Mouse (Mus musculus) B cell, adult 2 months (primary cell): ENCODE measurements at regions not wholly inside any gene's neighbourhood (a gene's known extent, or its start where the extent isn't known, plus 50 kb on each side); places are given as distances from the start of the nearest gene placed in this dataset.

ENCODE experiments used
- DNase-seq, 2 experiments: peaks; one replicate each; pipeline ENCODE4 v3.0.0; 2022

DNA sequence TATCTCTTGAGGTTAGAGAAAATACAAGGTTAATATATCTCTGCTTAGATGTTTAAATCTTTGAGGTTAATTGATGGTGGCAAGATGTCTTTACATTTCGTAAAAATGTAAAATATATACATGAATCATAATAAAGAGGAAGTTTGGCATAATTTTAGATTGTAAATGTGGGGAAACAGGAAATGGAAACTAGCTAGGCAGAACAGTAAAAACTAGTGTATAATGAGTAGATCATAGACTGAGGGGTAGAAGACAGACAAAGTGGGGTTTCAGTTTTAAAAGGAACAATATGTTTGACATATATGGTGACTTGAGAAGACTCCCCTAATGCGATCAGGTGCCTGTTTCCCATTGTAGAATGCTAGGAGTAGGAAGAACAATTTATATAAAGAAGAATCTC, 519.3 kb downstream of the Lmo4 start:
- no peak for DNase-seq

DNA sequence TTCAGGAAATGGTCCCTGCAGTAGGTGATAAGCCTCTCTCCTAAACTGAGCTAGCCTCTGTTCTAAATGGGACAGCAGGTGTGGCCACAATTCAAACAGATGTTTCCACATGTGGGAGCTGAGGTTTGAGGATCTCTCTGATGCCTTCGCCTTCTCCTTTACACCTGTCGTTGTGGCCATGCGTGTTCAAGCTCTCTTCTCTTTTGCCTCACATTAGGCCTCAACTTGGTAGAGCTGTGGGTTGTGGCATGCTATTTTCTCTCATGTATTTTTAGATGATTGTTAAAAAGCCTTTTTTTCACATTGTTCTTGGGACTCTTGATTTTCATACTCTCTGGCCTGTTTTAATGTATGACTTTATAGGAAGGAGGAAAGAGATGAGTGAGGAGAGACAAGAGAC, 526.8 kb downstream of the Lmo4 start:
- DNase-seq = no peak

DNA sequence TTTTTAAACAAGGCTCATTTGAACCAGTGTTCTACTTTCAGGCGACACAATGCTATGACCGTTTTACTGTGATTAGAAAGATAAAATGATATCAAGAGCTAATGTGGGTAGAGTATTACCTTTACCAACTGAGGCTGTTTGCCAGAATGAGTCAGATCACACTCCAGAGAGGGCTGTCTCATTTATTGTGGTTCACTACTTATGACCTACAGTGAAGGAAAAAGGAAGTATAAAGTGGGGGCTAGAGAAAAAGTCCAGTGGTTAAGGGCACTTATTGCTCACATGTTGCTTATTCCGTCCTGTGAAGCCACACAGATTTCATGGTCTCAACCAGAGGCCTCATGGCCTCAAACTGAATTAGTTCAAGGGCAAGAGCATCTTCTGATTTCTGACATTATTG, 530.2 kb downstream of the Lmo4 start:
- DNase-seq = peak in 1 of 2 experiments; percentile 13

DNA sequence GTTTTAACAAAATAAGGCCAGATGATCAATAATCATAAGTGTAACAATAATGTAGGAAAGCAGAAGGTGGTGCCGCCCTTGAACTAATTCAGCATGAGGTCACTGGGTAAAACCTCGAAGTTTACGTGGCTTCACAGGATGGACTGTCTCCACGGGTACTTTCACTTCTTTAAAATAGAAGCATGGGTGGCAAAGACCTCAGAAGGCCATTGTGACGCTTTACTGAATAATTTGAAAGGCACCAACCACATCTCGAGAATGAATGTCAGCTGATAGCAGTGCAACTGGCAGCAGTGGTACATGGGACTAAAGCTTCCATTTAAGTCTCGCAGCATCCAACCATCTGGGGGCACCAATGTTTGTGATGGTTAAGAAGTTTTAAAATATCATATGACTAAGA, 530.6 kb downstream of the Lmo4 start:
- DNase-seq = peak; percentile 64 to 72

DNA sequence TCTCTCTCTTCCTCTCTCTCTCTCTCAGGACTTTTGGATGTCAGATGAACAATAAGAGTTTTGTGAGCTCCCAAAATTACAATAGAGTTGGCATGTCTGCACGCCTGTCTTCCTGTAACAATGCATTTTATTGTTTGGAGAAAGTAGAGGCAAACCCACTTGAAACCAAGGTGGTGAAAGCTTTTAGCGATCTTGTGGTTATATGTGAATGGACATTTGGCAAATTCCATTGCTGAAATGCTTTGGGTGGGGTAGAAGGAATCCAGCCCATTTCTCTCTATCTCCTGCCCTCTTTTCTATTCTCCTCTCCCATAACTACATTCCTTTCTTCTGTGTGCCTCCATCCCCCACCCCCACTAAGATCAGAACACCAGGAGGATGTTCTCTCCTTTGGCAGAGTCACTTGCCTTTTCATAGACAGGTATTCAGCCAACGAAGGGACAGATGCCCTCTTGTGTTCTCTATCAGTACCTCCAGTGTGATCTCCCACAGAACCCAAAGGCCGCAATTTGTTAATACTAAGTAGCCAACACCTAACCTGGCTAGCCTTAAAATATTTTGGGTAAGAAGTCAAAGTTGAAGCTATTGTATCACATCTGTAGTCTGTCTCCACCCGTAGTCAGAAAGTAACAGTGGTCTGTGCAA, 542.9 kb downstream of the Lmo4 start:
- no peak for DNase-seq

DNA sequence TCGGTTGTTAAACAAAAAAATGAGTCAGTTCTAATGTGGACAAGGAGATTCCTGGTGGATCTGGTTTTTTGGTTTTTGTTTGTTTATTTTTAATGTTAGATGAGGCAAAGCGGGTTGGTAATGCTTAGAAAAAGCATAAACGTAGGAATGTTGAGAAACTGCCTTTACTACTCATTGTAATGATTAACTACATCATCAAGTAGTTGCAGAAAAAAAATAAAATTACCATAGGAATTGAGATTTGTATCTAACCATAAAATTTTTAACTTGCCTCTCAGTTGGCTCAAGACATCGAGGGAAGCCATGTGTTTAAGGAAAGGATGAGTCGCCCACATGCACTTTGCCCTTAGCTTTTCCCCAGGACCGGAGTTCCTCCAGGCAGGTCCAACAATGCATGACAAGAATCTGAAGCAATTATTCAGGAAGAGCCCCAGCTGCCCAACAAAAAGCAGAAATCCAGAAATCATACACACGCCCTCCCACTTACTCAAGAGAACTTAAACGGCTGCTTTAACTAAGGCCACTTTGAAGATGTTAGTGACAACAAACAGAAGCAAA, 545.5 kb downstream of the Lmo4 start:
- DNase-seq = no peak

DNA sequence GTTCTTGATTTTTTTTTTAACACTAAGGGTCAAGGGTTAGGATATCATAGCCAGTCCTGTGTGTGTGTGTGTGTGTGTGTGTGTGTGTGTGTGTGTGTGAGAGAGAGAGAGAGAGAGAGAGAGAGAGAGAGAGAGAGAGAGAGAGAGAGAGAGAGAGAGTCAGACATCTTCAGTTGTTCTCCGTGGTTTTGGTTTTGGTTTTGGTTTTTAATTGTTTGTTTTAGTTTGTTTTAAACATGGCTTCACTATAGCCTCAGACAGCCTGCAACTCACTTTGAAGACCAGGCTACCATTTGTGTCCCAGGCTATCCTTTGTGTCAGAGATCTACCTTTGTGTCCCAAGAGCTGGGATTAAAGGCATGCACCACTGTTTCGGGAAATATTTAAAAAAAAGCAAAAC, 557.8 kb downstream of the Lmo4 start:
- DNase-seq = no peak

DNA sequence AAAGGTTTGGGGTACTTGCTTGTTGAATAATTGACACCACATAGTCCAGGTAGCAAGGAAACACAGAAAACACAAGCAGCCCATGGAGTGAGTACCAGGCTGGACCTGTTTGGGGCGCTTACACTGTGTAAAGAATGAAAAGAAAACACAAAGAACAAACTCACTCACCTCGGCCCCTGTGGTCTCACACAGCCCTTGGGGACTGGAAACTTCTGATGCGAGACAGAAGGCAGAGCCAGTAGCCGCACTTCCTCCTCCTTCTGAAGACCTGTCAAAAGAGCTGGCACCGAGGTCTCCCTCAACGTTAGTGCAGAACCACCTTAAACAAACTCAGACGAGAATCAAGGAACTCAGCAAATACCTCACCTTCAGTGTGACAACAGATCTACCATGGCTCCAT, 558.2 kb downstream of the Lmo4 start:
- DNase-seq = peak; percentile 85 to 87

DNA sequence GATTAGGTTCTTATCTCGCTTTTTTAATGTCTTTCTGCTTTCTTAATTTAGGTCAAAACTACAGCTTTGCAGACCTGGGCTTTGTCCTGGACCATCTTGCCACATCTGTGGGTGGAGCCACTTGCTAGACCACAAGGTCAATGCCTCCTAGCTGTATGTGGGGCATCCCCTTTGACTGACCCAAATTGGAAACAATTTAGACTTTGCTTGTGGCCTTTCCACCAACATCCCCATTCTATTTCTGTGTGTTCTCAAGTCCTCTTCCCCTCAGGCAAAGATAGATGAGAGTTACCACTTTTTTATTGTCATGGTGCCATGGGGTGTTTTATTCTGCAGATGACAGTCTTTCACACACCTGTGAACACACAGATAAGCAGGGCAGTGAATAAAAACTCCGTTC, 572.0 kb downstream of the Lmo4 start:
- no peak for DNase-seq

DNA sequence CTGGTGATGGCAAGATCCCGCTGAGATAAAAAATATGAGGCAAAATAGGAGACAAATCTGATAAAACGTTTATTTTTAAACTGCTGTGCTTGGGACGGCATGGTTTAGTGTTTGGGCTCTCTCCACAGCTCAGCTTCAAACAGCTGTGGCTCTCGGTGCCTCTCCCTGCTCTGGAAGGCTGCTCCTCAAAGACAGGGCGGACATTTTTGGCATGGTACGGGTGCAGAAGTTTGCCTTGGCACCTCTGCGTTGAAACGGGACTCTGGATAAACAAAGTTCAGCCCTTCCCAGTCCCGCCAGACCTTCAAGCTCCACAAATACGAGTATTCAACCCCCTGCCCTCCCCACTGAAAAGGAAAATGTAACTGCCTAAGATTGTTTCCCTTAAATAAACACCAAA, 573.8 kb downstream of the Lmo4 start:
- no peak for DNase-seq

DNA sequence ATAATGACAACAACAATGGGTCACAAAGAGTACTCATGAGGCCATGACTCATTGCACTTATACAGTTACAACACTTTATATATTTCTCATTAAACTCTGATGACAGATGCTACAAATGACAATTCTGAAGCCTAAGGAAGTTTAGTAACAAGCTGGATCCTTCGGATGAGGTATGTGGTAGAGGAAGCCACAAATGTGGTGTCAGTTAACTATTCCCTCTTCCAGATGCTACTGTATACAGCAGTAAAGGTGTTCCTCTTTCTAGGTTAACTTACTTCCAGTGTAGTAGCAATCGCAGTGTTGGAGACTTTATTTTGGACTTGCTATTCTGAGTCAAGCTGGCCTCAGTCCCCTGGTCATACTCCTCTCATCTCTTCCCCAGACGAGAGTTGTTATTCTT, 580.1 kb downstream of the Lmo4 start:
- no peak for DNase-seq

DNA sequence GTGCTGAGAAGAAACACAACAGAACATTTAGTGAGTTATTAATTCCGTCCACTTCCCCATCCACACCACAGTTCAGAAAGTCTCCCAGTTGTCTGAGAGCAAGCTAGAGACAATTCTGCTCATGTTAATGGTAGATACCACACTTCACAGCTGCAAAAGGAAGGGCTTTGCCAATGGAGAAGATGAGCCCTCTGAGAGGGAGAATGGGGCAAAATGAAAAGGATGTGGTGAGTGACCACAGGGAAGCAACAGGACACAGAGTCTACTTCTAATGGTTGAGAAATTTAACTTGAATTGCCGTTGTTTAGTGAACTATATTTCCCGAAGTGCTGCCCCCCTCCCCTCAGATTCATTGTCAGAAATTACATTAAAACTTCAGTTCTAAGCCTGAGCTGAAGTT, 582.7 kb downstream of the Lmo4 start:
- no peak for DNase-seq

DNA sequence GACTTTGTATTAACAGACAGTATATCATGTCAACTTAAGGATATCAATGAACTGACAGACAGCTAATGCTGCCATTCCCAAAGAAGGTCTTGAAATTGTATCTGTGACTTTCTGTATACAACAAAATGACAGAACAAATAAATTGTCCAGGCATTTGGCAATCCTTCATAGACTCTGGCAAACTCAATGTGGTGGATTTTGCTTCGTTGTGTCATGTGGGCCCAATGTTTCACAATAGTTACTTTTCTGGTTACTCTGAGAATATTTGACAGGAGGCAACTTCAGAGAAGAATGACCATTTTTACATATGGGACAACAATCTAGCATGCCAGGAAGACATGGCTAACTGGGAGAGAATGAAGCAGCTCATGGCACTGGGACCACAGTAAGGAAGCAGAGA, 585.9 kb downstream of the Lmo4 start:
- DNase-seq = no peak

DNA sequence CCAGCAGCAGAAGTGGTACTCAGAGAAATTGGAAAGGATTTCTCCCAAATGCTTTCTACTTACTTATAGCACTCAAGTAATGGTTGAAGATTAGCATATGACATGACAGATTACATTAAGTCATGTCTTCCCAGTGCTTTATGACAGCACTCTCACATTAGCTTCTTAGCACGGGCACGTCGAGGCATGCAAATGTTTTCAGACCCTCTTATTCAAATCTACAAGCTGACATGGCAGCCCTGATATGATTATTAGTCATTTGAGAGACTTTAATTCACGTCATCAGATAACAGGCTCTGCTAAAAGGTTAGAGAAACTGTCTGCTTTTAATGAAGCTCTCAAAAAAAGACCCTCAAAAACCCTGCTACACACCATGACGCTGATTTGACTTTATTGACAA, 590.1 kb downstream of the Lmo4 start:
- DNase-seq = no peak

DNA sequence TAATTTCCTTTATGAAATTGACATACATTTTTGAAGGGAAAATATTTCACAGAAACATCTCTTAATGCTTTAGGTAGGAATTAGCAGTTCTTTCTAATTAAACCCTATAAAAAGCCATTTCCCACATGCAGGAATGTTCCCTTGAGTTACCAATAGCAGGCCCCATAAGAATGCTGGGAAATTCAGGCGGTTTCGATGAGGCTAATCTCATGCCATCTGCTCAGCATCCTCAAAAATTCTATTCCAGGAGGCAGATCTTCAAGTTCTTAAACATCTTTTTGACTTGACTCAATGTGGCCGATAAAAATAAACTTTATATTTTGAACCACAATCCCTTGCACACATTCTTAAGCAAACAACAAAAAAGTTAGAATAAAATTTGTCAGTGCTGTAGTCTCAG, 591.0 kb downstream of the Lmo4 start:
- no peak for DNase-seq

DNA sequence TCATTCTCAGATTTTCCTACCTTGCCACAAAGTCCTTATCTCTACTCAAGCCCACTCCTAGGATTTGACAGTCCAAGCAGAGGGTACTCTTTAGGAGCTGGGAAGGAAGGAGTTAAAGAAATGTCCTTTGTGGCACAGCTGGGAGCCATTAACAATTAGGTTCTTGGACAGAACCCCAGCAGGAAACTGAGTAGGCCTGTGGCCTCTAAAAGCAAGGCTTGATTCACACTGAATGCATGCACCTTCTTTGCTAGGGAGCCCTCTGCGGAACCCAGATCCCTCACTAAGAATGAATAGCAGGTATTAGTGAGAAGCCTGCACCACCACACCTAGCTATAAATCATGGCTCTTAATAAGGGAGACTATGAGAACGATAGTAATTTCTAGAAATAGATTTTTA, 595.3 kb downstream of the Lmo4 start:
- no peak for DNase-seq

DNA sequence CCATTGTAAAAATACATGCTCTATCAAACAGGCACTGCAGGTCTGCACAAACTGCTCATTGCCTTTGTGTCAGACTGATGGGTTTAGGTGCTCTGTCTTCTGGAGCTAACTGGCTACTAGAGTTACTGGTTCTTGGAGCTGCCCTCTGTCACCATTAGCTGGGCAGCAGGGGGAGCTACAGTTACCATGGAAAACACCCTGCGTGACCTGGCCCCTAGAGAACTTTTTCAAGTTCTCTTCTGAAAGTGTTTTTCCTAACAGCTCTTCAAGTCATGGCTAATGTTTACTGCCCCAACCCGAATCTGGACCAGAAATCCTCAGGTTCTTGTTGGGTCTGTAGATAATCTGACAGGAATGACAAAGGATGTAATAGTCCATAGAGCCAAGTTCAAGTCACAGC, 605.9 kb downstream of the Lmo4 start:
- peak; percentile 79 to 82 for DNase-seq

DNA sequence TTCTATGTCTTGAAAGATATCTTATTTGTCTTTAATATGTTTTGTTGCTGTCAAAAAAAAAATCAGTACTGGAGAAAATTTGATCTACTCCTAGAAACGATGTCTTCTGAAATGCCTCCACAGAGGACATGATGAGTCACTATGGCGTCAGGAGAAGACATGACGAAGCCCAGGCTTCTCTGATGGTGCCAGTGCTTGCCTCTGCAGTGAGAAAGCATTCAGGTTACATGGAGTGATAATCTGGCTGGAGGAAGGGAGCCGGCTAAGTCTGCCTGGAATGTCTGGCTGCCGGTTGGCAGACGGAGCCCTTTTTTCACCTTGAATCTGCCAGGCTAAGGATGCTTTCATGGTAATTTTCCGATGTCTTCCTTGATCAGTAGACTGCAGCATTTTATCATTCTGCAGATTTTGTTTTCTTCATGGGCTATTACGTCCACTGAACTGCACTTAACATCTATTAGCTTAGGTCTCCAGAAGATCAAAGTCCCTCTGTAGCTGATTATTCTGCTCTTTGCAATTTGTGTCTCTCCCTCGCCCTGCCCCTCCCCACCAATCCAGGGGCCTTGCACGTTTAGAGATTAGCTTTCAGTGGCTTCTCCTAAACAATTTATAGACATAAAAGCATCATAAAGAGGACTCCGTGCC, 607.9 kb downstream of the Lmo4 start:
- no peak for DNase-seq

DNA sequence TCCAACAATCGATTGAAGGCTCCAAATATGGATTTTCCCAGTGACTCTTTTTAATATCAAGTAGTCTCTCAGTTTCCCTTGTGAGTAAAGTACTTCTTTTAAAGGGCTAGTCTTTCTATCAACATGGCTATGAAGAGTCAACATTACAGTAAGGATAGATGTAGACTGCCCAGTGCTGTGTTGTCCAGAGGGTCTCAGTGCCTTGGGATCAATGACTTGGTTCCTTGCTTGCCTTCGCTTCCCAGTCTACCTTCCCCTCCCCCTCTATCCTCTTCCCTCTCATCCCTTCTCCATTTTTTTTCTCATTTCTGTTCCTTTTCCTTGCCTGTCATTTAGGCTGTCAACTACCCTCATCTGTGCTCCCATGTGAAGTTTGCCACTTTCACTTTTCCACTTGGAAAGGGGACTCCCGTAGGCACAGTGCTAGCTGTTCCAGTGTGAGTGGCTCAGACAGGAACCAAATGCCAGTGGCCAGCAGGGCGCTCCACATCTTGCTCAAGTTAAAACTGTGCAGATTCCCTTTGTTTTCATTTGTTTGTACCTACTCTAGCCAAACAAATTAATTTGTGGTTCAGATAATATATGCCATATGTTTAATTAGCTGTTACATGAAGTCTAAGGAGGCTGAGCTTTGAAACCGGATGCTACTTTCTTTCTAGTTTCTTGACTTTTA, 608.9 kb downstream of the Lmo4 start:
- no peak for DNase-seq

DNA sequence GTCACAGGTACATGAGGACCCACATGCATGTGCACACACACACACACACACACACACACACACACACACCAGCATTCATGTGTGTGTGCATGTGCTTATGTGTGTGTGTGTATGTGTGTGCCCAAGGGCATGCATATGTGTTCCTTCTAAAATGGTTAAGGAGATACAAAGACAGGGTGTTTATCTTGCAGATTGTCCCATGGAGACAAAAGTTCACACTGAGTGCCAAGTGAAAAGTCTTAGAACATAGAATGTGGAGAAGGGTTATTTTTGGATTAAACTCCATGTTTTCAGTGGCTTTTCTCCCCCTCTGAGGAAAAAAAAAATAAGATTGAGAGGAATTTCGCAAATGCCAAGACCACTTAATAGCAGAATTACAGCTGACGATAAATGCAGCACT, 609.9 kb downstream of the Lmo4 start:
- no peak for DNase-seq

DNA sequence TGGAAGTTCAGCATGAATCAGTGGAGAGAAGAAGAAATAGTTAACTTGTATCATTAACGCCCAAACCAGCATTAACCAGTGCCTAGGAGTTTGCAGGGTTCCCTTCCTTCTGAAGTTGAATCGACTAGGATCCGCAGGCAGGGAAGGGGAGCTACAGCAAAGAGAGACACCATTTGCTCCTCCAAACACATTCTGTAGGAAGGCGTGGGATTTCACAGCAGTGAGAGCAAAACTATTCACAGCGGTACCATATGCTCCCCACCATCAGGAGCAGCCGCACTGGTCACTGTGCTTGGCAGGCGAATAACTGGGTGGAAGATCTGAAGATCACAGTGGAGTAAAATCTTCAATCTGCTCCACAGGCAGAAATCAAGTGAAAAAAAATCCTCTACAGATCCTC, 610.3 kb downstream of the Lmo4 start:
- no peak for DNase-seq

DNA sequence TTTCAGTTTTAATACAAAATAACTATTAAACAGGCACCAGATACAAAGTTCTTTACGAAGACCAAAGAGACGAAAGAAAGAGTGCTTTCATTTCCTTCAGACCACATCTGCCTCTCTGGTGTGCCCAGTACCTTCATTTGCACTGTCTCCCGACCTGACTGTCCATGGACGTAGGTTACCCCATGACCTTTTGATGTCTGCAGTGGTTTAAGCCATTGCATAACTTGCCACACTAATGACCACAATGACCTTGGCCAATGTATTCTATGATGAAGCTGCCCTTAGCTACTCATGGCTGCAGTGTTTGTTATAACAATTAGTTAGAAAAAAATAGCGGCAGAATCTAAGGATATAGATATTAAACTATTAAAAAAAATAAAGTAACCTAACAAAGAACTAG, 618.4 kb downstream of the Lmo4 start:
- DNase-seq = no peak

DNA sequence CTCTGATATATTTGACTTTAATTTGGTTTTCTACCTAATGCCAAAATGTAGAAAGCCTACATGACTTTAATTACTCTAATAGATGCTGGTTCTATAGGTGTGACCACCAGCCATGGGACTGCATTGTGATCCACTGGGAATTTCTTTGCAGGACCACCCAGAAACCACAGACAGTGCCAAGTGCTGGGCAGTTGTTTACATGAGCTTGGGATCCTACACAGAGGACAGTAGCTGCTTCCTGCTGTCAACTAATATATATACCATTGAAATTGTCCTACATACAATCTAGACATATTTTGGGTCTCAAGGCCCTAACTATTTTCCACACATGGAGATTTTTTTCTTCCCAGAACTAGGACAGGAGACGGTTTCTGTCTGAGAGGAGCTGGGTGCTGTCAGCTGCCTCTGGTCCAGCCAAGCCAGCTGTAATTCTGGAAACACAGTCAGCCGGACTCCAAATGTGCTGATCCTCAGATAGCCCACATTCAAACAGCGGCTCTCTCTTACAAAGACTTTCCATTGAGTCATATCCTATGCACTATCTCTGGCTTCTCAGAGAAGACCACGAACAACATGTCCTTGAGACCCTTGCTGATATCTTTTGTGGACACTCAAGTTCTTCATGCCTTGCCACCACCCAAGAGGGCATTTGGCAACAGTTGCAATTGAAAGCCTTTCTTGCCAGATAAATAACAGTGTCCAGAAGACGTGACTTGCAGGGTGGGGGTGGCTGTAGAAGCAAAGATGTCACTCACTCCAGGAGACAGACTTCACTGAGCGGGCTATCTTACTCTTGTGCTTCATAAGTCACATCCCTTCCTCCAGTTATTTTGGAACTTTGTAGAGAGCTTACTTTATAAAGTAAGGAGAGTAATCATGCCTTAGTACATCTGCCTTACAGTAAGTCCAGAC, 620.1 kb downstream of the Lmo4 start:
- DNase-seq = no peak
